Mouse (Mus musculus) ovary, postnatal 36 days (tissue): Measurements from ENCODE around the gene Hba-a2.
"Not testable (repeated sequence)": the region's sequence is repeated elsewhere in the genome, so short reads cannot be mapped to it uniquely, and the experiment has no call there.

Experiments
- DNase-seq: peaks from one replicate; pipeline ENCODE4 v3.0.0; 2022; ENCODE audit warnings: low spot score, mixed read lengths

Gene Hba-a2

GRCm38 (mm10) chr11:32283091-32283777 is 13.1 kb upstream of the Hba-a2 start, which contains the start of gene Hba-a1:
Hba-a1 (plus strand) TSS chr11:32283511.
- DNase-seq = not testable (repeated sequence)

GRCm38 (mm10) chr11:32284582-32284981 is 11.7 kb upstream of the Hba-a2 start:
- not testable (repeated sequence) for DNase-seq

GRCm38 (mm10) chr11:32285031-32285775 is 11.1 kb upstream of the Hba-a2 start:
- DNase-seq = no peak

GRCm38 (mm10) chr11:32285887-32286286 is 10.4 kb upstream of the Hba-a2 start:
- not testable (repeated sequence) for DNase-seq

GRCm38 (mm10) chr11:32286695-32287492 is 9.4 kb upstream of the Hba-a2 start, which contains the start of gene Hbq1b:
Hbq1b (plus strand) TSS chr11:32286965.
- DNase-seq = peak; percentile 75

- DNase-seq = no peak
Measured at GRCm38 (mm10) chr11:32287493-32287825, 8.8 kb upstream of the Hba-a2 start.

- not testable (repeated sequence) for DNase-seq
Measured at GRCm38 (mm10) chr11:32292819-32293218, 3.5 kb upstream of the Hba-a2 start.

GRCm38 (mm10) chr11:32293479-32293878 is 2.8 kb upstream of the Hba-a2 start:
- DNase-seq = not testable (repeated sequence)

GRCm38 (mm10) chr11:32297417-32297816 is 1.1 kb downstream of the Hba-a2 start:
- DNase-seq = not testable (repeated sequence)

- DNase-seq = no peak
Measured at GRCm38 (mm10) chr11:32297866-32298531, 1.7 kb downstream of the Hba-a2 start.

- DNase-seq = no peak
Measured at GRCm38 (mm10) chr11:32298532-32298918, 2.2 kb downstream of the Hba-a2 start.

- DNase-seq = peak; percentile 52
Measured at GRCm38 (mm10) chr11:32299865-32300264, 3.6 kb downstream of the Hba-a2 start, which contains the start of gene Hbq1a. Hbq1a (plus strand) TSS chr11:32300069.

- no peak for DNase-seq
Measured at GRCm38 (mm10) chr11:32300279-32301267, 4.3 kb downstream of the Hba-a2 start.

GRCm38 (mm10) chr11:32301506-32301905 is 5.2 kb downstream of the Hba-a2 start:
- DNase-seq = no peak

GRCm38 (mm10) chr11:32302824-32303419 is 6.6 kb downstream of the Hba-a2 start:
- no peak for DNase-seq

- no peak for DNase-seq
Measured at GRCm38 (mm10) chr11:32303455-32303854, 7.2 kb downstream of the Hba-a2 start.

- no peak for DNase-seq
Measured at GRCm38 (mm10) chr11:32307006-32307405, 10.7 kb downstream of the Hba-a2 start.

GRCm38 (mm10) chr11:32309446-32309845 is 13.2 kb downstream of the Hba-a2 start:
- DNase-seq = no peak

- no peak for DNase-seq
Measured at GRCm38 (mm10) chr11:32309928-32310327, 13.6 kb downstream of the Hba-a2 start.

GRCm38 (mm10) chr11:32316009-32316408 is 19.7 kb downstream of the Hba-a2 start:
- no peak for DNase-seq
